Mouse (Mus musculus) hindbrain, embryonic 15.5 days (tissue): Measurements from ENCODE around the gene Msi2. TPM values are rescaled to one million over a fixed set of nuclear protein-coding genes. Genes with fewer than 3 reads are reported as not detected.
A peak's percentile ranks its signal among the peaks of the same experiment; 100 is the strongest.

ENCODE experiments used
- ATAC-seq: fragments of 200-750 bp; cut with Nextera tagmentation; 2 replicates; pipeline ENCODE4 v1.8.0; 2017; ENCODE audit warnings: low read depth, moderate number of reproducible peaks, moderate TSS enrichment; ENCODE audit not compliant: low FRiP score
- H3K27ac ChIP-seq: fragments of 300-500 bp; sonication (generic); replicated peaks from 2 replicates; pipeline ENCODE4 v1.5.1; 2015; ENCODE audit warnings: mild to moderate bottlenecking, inconsistent platforms
- H3K27me3 ChIP-seq: fragments of 300-500 bp; sonication (generic); 2 replicates; pipeline ENCODE4 v1.6.1; 2015; ENCODE audit warnings: control low read depth, inconsistent platforms
- H3K36me3 ChIP-seq: fragments of 300-500 bp; sonication (generic); 2 replicates; pipeline ENCODE4 v1.6.1; 2015; ENCODE audit warnings: control low read depth, inconsistent platforms
- H3K4me1 ChIP-seq: fragments of 300-500 bp; sonication (generic); replicated peaks from 2 replicates; pipeline ENCODE4 v1.6.1; 2015; ENCODE audit warnings: control low read depth, inconsistent platforms
- H3K4me2 ChIP-seq: fragments of 300-500 bp; sonication (generic); 2 replicates; pipeline ENCODE4 v1.6.1; 2015; ENCODE audit warnings: moderate library complexity, mild to moderate bottlenecking, inconsistent platforms
- H3K4me3 ChIP-seq: fragments of 300-500 bp; sonication (generic); 2 replicates; pipeline ENCODE4 v1.5.1; 2015; ENCODE audit warnings: mild to moderate bottlenecking, inconsistent platforms
- H3K9ac ChIP-seq: fragments of 300-500 bp; sonication (generic); 2 replicates; pipeline ENCODE4 v1.6.1; 2015; ENCODE audit warnings: inconsistent platforms
- H3K9me3 ChIP-seq: fragments of 300-500 bp; sonication (generic); 2 replicates; pipeline ENCODE4 v1.6.1; 2016; ENCODE audit warnings: control low read depth, inconsistent platforms
- WGBS: fragments of 180-500 bp; shearing (Covaris S2); methylation state at CpG from one replicate; pipeline ENCODE4 v1.1.7; 2015; 5-methylcytosine and 5-hydroxymethylcytosine counted together
- polyA plus RNA-seq: library from polyadenylated mRNA; unstranded; fragments of >200 nt; fragmentation: Nextera tagmentation; extraction: Ambion mirVana; gene quantifications from 2 replicates; pipeline ENCODE4 v1.2.1, GENCODE M21; 2015

Msi2 gene
- polyA plus RNA-seq, 1 experiment from 2014 or later = 35.9 TPM

DNA sequence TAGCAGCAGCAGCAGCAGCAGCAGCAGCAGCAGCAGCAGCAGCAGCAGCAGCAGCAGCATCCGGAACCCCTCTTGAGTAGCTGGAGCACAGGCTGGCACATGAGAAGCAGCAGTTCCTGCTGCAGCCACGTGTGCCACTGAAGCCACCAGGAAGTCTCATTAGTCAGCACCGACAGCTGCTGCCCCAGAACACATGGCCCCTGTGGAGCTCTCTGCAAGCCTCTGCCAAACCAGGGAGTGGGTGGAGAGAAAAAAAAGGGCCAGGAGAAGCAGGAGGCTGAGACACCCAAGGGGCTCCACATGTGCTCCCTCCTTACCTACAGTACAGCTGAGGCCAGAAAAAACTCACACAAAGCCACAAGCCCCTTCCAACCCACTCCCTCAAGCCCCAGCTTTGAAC is 167.3 kb downstream of the Msi2 start:
- Histone ChIP-seq H3K27ac (peak overlapping the region; percentile 77), H3K36me3 (no peaks in the 10 kb centered on the region), H3K27me3 (no peaks in the 10 kb centered on the region), H3K4me1 (peaks cover 94% of the 10 kb centered on the region), H3K9me3 (no peaks in the 10 kb centered on the region), H3K9ac (no peak overlapping the region), H3K4me3 (no peak overlapping the region), H3K4me2 (no peak overlapping the region)
- ATAC-seq = 0 out of 2 replicates have a peak, but pooled peaks have one; percentile 25
- 8% methylated on average over 3 of the region's 3 CpGs for WGBS

DNA sequence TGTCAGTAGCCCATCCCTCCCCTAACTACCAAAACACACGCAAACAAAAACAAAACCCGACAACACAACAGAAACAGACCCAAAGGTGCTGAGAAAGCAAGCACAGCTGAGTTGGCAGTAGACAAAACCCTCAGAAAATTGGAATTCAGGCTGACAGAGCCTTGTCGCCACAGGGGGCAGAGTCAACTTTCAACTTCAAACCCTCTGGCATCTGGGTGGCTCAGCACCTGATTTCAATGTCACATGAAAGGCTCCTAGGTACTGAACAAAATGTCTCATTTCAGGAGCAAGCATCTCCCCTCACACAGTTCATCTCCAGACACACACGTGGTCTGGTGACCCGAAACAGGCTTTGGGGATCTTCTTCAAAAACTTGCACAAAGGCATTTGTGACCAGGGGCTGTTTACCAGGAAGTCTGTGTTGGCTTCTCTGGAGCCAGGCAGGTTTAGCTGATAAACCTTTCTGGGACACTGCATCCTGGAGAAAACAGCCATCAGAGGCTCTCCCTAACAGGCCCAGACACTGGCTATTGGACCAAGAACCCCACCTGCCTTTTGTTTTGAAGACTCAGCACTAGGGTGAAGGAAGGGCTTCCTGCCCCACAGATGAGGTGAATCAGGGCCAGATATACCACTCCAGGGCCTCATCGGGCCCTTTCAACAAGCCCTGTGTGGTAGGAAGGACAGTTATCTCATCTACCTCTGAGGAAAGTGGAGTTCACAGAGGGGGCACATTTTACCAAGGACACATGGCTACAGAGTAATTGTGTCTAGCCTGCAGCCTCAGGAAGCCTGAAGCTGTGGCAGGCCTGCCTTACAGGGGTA is 168.0 kb downstream of the Msi2 start:
- H3K27ac ChIP-seq = peak overlapping the region; percentile 77
- H3K4me1 ChIP-seq = peaks cover 86% of the 10 kb centered on the region
- H3K9me3 ChIP-seq = no peaks in the 10 kb centered on the region
- H3K9ac ChIP-seq = no peak overlapping the region
- no peak overlapping the region for H3K4me3 ChIP-seq
- 49% methylated on average over 6 of the region's 6 CpGs for WGBS
- ATAC-seq = no peak
- no peaks in the 10 kb centered on the region for H3K36me3 ChIP-seq
- no peaks in the 10 kb centered on the region for H3K27me3 ChIP-seq
- H3K4me2 ChIP-seq = no peak overlapping the region

DNA sequence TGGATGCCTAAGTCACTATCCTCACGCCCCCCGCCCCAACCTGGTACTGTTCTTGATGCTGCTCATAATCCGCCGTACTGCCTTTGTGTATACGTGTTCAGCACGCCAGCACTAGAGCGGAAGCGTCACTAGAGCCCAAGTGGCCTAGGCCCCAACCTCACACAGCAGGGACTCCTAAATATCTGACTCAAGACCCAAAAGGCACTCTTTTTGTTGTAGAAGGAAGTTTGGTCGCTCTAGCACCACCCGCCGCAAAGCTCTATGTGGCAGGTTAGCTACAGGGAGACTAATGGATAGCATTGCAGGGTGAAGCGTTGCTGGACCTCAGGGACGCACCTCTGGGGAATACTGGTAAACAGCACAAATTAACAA is 168.8 kb downstream of the Msi2 start:
- Histone ChIP-seq H3K36me3 (no peaks in the 10 kb centered on the region), H3K9ac (no peak overlapping the region), H3K27ac (peak overlapping the region; percentile 47), H3K4me1 (peaks cover 78% of the 10 kb centered on the region), H3K9me3 (no peaks in the 10 kb centered on the region), H3K4me3 (no peak overlapping the region), H3K27me3 (no peaks in the 10 kb centered on the region), H3K4me2 (no peak overlapping the region)
- no peak for ATAC-seq
- 77% methylated on average over 13 of the region's 13 CpGs for WGBS

DNA sequence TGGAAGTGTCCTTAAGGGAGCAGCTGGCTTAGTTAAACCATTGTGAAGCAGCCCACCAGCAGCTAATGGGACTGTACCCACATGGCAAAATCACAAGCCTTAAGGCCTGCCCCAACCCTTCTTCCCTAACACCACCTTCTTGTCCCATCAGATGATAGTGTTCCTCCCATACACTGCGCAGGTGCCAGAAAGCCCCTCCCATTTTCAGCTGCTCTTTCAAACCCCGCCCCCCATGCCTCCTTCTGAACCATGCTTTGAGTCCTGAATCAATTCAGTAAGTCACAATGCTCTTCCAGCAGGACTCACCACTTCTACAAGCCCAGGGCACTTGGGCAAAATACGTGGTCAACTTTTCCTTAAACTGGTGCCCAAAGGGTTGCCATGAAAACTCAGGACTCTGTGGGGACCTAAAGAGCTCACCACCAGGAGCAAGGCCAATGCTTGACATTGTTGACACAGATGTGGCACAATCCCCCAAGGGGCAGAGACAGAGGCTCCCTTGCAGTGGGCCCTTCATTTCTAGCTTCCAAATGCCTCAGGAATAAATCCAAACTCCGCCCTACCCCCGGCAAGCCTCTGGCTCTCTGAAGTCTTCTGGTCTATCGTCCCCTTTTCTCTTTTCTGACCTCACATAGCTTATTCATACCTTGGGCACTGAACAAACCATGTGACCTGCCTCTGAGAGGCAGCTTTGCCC is 169.3 kb downstream of the Msi2 start:
- no peaks in the 10 kb centered on the region for H3K27me3 ChIP-seq
- peak overlapping the region; percentile 47 for H3K27ac ChIP-seq
- H3K4me3 ChIP-seq = no peak overlapping the region
- no peak for ATAC-seq
- 60% methylated on average over 6 of the region's 6 CpGs for WGBS
- H3K4me1 ChIP-seq = peaks cover 77% of the 10 kb centered on the region
- no peak overlapping the region for H3K4me2 ChIP-seq
- no peak overlapping the region for H3K9ac ChIP-seq
- H3K9me3 ChIP-seq = no peaks in the 10 kb centered on the region
- no peaks in the 10 kb centered on the region for H3K36me3 ChIP-seq

DNA sequence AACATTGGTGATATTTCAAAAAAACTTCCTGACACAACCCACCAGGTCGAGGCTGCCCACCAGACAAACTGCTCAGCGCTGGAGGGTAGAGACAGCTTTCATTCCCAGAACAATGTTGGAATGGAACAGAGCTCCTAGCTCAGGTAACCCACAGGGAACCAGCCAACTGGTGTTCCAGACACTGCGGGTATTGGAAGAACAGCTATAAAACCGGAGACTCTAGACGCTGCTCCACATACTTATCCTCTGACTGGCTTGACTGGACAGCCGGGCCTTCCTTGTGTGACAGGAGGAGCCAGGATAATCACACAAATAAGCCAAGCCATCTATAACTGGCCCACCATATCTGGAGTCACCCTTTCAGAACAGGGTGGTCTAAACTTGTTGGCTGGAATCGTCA is 169.9 kb downstream of the Msi2 start:
- WGBS = 75% methylated on average over 7 of the region's 7 CpGs
- H3K9me3 ChIP-seq = no peaks in the 10 kb centered on the region
- H3K4me1 ChIP-seq = peaks cover 77% of the 10 kb centered on the region
- no peaks in the 10 kb centered on the region for H3K36me3 ChIP-seq
- ATAC-seq = no peak
- no peaks in the 10 kb centered on the region for H3K27me3 ChIP-seq
- H3K9ac ChIP-seq = no peak overlapping the region
- peak overlapping the region; percentile 10; the same call in 1 of the 2 replicates for H3K27ac ChIP-seq
- no peak overlapping the region for H3K4me3 ChIP-seq
- H3K4me2 ChIP-seq = no peak overlapping the region

DNA sequence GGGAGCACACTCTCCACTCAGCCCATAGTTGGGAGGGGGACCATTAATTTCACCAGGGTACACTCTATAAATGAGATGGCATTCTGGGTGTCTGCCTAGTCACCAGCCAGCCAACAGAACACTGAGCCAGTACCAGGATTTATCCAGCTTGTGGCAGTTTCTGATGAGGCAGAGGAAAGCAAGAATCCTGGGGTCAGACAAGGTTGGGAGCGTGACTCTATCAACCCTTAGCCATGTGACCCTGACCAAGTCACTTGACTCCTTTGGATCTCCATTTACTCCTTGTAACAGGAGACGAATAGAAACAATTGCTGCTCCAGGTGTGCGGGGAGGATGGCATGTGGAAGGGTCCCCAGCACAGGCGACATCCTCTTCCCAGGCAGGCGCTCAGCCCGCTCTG is 174.5 kb downstream of the Msi2 start:
- peak overlapping the region; percentile 13; the same call in 1 of the 2 replicates for H3K27ac ChIP-seq
- ATAC-seq = no peak
- WGBS = 86% methylated on average over 6 of the region's 6 CpGs
- H3K9ac ChIP-seq = no peak overlapping the region
- no peaks in the 10 kb centered on the region for H3K9me3 ChIP-seq
- H3K27me3 ChIP-seq = no peaks in the 10 kb centered on the region
- peaks cover 74% of the 10 kb centered on the region for H3K4me1 ChIP-seq
- H3K4me3 ChIP-seq = no peak overlapping the region
- no peak overlapping the region for H3K4me2 ChIP-seq
- H3K36me3 ChIP-seq = no peaks in the 10 kb centered on the region

DNA sequence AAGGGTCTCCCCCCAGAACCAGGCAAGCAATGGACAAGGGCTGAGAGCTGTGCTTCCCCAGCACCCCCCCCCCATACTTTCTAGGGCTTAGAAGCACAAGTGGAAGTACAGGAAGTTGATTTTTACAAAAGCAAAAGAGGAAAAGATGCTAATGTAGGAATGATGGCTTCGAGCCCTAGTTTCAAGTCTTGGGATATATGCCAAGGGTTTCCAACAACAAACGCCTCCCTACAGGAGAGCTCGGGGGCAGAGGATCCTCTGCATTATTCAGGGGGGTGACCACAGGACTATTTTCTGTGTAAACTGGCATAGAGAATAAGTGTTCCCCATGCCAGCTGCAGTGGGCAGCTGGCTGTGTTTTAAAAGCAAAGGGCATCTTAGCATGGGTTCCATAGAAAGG is 175.5 kb downstream of the Msi2 start:
- Histone ChIP-seq H3K4me1 (peaks cover 74% of the 10 kb centered on the region), H3K27ac (peak overlapping the region; percentile 35), H3K4me2 (no peak overlapping the region), H3K27me3 (no peaks in the 10 kb centered on the region), H3K9ac (no peak overlapping the region), H3K36me3 (no peaks in the 10 kb centered on the region), H3K4me3 (no peak overlapping the region), H3K9me3 (no peaks in the 10 kb centered on the region)
- 23% methylated on average over 3 of the region's 3 CpGs for WGBS
- ATAC-seq = no peak

DNA sequence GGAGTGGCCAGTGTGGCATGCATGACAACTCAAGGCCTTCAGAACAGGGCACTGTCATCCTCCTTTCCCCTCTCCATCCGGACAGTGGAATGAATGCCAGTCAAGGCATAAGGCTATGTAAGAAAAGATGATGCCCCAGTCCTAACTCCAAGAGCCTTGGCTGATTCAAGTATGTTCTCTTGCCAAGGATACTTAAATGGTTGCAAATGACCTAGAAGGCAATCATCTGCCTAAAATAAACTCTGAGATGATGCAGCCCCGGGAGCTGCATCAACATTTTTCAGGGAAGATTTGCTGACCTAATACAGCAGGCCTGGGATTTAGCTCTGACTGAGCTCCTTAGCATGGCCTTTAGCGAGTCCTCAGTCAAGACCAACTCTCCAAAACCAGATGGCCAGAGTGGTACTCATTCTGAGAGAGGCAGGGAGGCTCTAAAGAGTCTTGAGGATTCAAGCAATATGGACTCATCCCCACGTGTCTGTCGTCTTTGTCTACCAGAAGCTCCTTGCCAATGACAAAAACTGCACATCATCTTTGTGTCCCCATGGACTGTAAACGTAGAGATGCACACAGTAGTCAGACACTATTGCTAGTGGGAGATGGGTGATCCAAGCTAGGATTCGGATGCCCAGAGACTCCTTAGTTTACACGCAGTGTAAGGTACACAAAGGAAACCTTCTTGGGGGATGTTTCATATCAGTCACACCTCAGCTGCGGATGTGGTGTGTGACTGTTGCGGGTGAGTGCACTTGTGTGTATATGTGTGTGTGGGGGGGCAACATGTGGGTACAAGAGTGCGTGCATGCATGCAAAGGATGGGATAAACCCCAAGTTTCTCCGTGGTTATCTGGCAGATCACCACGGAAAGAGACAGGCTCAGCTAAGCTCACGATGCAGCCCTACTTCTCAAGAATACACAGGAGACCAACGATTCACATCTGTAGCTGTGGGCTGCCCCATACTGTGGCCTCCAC is 176.4 kb downstream of the Msi2 start:
- no peak for ATAC-seq
- H3K9ac ChIP-seq = no peak overlapping the region; the same call in 1 of the 2 replicates
- WGBS = 76% methylated on average over 15 of the region's 15 CpGs
- no peak overlapping the region for H3K4me3 ChIP-seq
- H3K9me3 ChIP-seq = no peaks in the 10 kb centered on the region
- H3K36me3 ChIP-seq = no peaks in the 10 kb centered on the region
- H3K4me1 ChIP-seq = peaks cover 74% of the 10 kb centered on the region
- no peak overlapping the region for H3K4me2 ChIP-seq
- H3K27me3 ChIP-seq = no peaks in the 10 kb centered on the region
- peak overlapping the region; percentile 35 for H3K27ac ChIP-seq

DNA sequence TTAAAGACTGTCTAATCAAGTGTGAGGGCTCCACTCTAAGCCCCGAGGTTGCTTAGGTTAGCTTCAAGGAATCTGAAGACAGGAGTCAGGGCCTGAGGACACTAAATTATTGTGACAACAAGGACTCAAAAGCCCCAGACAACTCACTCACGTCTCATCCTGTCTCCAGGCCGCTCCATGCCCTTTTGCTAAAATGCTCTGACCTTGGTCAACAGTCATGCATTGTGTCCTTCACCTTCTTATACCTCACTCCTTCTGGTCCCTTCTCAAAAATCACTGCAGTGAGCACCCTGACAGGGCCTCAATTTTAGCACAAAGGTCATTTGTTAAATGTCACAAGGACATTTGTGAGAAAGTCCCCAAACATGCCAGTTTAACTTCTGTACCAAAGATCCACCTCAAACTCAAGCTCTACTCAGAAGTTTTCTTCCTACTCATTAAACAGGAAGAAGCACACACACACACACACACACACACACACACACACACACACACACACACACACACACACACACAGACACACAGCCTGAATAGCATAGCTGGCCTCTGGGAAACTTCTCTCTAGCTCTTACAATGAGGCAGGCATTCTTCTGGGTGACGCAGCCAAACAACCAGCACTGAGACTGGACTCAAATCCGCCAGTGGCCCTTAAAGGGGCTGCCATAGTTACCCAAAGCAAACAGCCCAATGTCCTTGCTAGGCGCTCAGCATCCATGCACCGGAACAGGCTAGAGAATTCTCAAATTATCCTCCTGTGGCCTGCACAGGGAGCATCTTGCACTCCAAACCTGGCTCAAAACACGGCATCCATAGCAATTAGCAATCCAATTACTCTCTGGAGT is 178.5 kb downstream of the Msi2 start:
- WGBS = 42% methylated on average over 8 of the region's 8 CpGs
- Histone ChIP-seq H3K4me2 (no peak overlapping the region), H3K4me1 (peaks cover 91% of the 10 kb centered on the region), H3K9me3 (no peaks in the 10 kb centered on the region), H3K36me3 (no peaks in the 10 kb centered on the region), H3K27ac (peak overlapping the region; percentile 56), H3K27me3 (no peaks in the 10 kb centered on the region), H3K9ac (no peak overlapping the region), H3K4me3 (no peak overlapping the region)
- ATAC-seq = 0 out of 2 replicates have a peak, but pooled peaks have one; percentile 21

DNA sequence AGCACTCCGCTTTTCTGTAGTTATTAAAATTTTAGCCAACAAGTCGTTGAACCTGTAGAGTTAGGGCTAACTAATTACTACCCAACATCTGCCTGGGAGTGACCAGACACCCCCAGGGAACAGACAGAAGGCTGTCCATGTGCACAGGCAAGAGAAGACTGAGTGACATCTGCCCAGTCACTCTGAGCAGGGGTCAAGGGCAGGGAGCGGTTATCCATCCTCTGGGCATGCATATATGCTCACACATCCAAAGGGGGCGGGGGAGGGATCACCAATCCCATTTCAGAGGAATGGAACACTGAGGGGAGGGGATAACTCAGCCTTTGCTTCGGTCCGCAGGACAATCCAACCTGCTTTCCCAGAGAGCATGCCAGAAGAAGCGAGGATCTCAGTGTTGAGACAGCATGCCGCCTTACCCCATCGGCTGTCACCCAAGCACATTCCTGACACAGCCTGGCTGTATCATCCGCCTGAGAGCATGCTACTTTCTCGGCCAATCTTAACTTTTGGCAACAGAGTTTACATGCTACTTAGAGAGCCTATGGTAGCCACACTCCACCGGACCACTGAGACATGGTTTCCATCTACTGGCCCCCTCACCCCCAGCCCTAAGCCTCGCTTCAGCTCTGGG is 179.5 kb downstream of the Msi2 start:
- Histone ChIP-seq H3K4me2 (no peak overlapping the region), H3K27me3 (no peaks in the 10 kb centered on the region), H3K4me3 (no peak overlapping the region), H3K9me3 (no peaks in the 10 kb centered on the region), H3K36me3 (no peaks in the 10 kb centered on the region), H3K27ac (peak overlapping the region; percentile 56), H3K9ac (no peak overlapping the region), H3K4me1 (peaks cover 94% of the 10 kb centered on the region)
- no peak for ATAC-seq
- WGBS = 61% methylated on average over 13 of the region's 13 CpGs

DNA sequence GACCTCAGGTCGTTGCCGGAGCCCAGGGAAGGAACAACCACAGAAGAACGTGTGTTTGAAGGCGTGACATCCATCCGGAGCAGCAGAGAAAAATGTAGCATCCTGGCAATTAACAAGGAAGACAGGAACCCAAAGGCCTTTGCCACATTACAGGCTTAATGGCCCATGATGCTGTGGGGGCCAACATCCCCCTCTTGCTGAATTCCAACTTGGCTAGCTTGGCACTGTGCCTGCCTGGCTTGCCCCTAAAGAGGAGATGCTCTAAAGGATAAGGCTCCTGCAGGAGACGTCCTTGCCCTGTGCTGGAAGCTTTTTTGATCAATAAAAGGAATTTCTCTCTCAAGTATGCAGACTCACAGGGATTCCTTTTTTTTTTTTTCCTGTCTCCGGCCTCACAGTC is 181.0 kb downstream of the Msi2 start:
- H3K4me3 ChIP-seq = no peak overlapping the region
- peaks cover 83% of the 10 kb centered on the region for H3K4me1 ChIP-seq
- H3K9me3 ChIP-seq = no peaks in the 10 kb centered on the region
- H3K4me2 ChIP-seq = no peak overlapping the region
- WGBS = 44% methylated on average over 7 of the region's 7 CpGs
- no peak overlapping the region for H3K9ac ChIP-seq
- no peak for ATAC-seq
- H3K36me3 ChIP-seq = no peaks in the 10 kb centered on the region
- peak overlapping the region; percentile 21 for H3K27ac ChIP-seq
- H3K27me3 ChIP-seq = no peaks in the 10 kb centered on the region
